8 mouse cellular contexts compared by ENCODE assay signal in genomic region chr9:108992085-108992469, GRCm38 (mm10). TPM values are rescaled to one million over a fixed set of nuclear protein-coding genes. Genes with fewer than 3 reads are reported as not detected.
DNase-seq lines count a peak whose midpoint lies in the region; ATAC-seq and TF ChIP-seq lines count a peak whose summit lies in the region.

No protein-coding gene starts in this region.

- no peak for TF ChIP-seq CTCF in bone marrow, adult 2 months (IDR thresholded peaks at IDR 0.05; ENCODE audit: control insufficient read depth, insufficient read depth, low read length)

- H3K27me3 ChIP-seq in heart, embryonic 13.5 days (replicated peaks): no peaks in the 10 kb centered on the region
- no peaks in the 10 kb centered on the region for H3K27me3 ChIP-seq in hindbrain, embryonic 14.5 days (ENCODE audit: control insufficient read depth, insufficient read depth, low read length)
- H3K27me3 ChIP-seq in midbrain, embryonic 11.5 days (ENCODE audit: control insufficient read depth, insufficient read depth, low read length): no peaks in the 10 kb centered on the region; the same call in 1 of the 2 replicates

- H3K4me1 ChIP-seq in heart, embryonic 13.5 days: peaks cover 52% of the 10 kb centered on the region
- peaks cover 6% of the 10 kb centered on the region; the same call in 1 of the 2 replicates for H3K4me1 ChIP-seq in bone marrow, adult 2 months (ENCODE audit: control insufficient read depth, insufficient read depth, low read length)
- peaks cover 19% of the 10 kb centered on the region for H3K4me1 ChIP-seq in hindbrain, embryonic 14.5 days (replicated peaks; ENCODE audit: control insufficient read depth, insufficient read depth, low read length)
- H3K4me1 ChIP-seq in midbrain, embryonic 11.5 days (ENCODE audit: control insufficient read depth, insufficient read depth, low read length): peaks cover 9% of the 10 kb centered on the region

- peak overlapping the region; percentile 64 for H3K4me3 ChIP-seq in heart, embryonic 13.5 days
- peak overlapping the region; percentile 82 for H3K4me3 ChIP-seq in bone marrow, adult 2 months (replicated peaks; ENCODE audit: control insufficient read depth, low read depth, low read length)
- H3K4me3 ChIP-seq in hindbrain, embryonic 14.5 days (replicated peaks; ENCODE audit: low read length): peak overlapping the region; percentile 51
- H3K4me3 ChIP-seq in midbrain, embryonic 11.5 days (ENCODE audit: low read depth, low read length): peak overlapping the region; percentile 51

- DNase-seq in heart, postnatal 36 days: no peak
- DNase-seq in hindbrain, embryonic 14.5 days (ENCODE audit: low spot score): no peak
- DNase-seq in midbrain, embryonic 11.5 days (ENCODE audit: low spot score, missing footprints): peak; percentile 82
- DNase-seq in cerebellum, adult 8-10 months: no peak
- no peak for DNase-seq in right cerebral cortex, postnatal 25 days
- no peak for DNase-seq in cerebellum, postnatal 10 days

- intact Hi-C loops in heart, postnatal 36 days (cut with DNase I): no loop called here

- H3K27ac ChIP-seq in heart, embryonic 13.5 days (replicated peaks): 0 out of 2 replicates have a peak overlapping the region, but pooled peaks have one; percentile 33
- H3K27ac ChIP-seq in bone marrow, adult 2 months (ENCODE audit: control insufficient read depth, insufficient read depth, low read depth, low read length, poor library complexity): peak overlapping the region; percentile 41
- H3K27ac ChIP-seq in hindbrain, embryonic 14.5 days: peak overlapping the region; percentile 55
- H3K27ac ChIP-seq in midbrain, embryonic 11.5 days (ENCODE audit: low read depth, low read length): 0 out of 2 replicates have a peak overlapping the region, but pooled peaks have one; percentile 15

- no peak for TF ChIP-seq POLR2A in bone marrow, adult 2 months (IDR thresholded peaks at IDR 0.05; ENCODE audit: borderline replicate concordance, control insufficient read depth, low read depth, low read length)

- peak; percentile 1; the same call in 1 of the 2 replicates for ATAC-seq in heart, embryonic 13.5 days (ENCODE audit: extremely low read depth, insufficient number of reproducible peaks, low FRiP score, low TSS enrichment)
- no peak for ATAC-seq in hindbrain, embryonic 14.5 days (ENCODE audit: low FRiP score)
- ATAC-seq in midbrain, embryonic 11.5 days (ENCODE audit: low FRiP score): no peak

- H3K4me2 ChIP-seq in heart, embryonic 13.5 days: peak overlapping the region; percentile 88
- H3K4me2 ChIP-seq in hindbrain, embryonic 14.5 days (replicated peaks): peak overlapping the region; percentile 75
- H3K4me2 ChIP-seq in midbrain, embryonic 11.5 days: peak overlapping the region; percentile 63

- no peaks in the 10 kb centered on the region for H3K36me3 ChIP-seq in heart, embryonic 13.5 days
- no peaks in the 10 kb centered on the region for H3K36me3 ChIP-seq in hindbrain, embryonic 14.5 days (replicated peaks; ENCODE audit: control insufficient read depth, insufficient read depth)
- no peaks in the 10 kb centered on the region for H3K36me3 ChIP-seq in midbrain, embryonic 11.5 days (ENCODE audit: control insufficient read depth, insufficient read depth, low read length)

- WGBS in heart, embryonic 13.5 days: 13% methylated on average over 18 of the region's 18 CpGs
- 16% methylated on average over 18 of the region's 18 CpGs for WGBS in bone marrow, adult 2 months
- 9% methylated on average over 18 of the region's 18 CpGs for WGBS in hindbrain, embryonic 14.5 days
- WGBS in midbrain, embryonic 11.5 days: 8% methylated on average over 18 of the region's 18 CpGs

- H3K9ac ChIP-seq in heart, embryonic 13.5 days: peak overlapping the region; percentile 84
- H3K9ac ChIP-seq in hindbrain, embryonic 14.5 days: peak overlapping the region; percentile 65
- peak overlapping the region; percentile 65 for H3K9ac ChIP-seq in midbrain, embryonic 11.5 days (ENCODE audit: low read length)

- no peaks in the 10 kb centered on the region for H3K9me3 ChIP-seq in heart, embryonic 13.5 days
- H3K9me3 ChIP-seq in hindbrain, embryonic 14.5 days (ENCODE audit: control insufficient read depth, low read length): no peaks in the 10 kb centered on the region
- no peaks in the 10 kb centered on the region for H3K9me3 ChIP-seq in midbrain, embryonic 11.5 days (ENCODE audit: control insufficient read depth, low read length)

RNA-seq across cellular contexts. Expression of gene Pfkfb4, which starts 0.5 kb away (rescaled TPM):
- 2.8 and 2.9 TPM in 2 replicates for polyA plus RNA-seq in heart, embryonic 13.5 days (2015; fragmentation: Nextera tagmentation; extraction: Ambion mirVana)
- 1 to 10 TPM; 2.3 to 2.4 TPM for total RNA-seq in heart, postnatal 36 days (2021)
- 15.4 and 35.2 TPM in 2 replicates for polyA plus RNA-seq in bone marrow, adult 2 months (2011; ENCODE audit: insufficient read depth, insufficient read length, low replicate concordance, missing spikeins)
- 22.5 and 23.9 TPM in 2 replicates for polyA plus RNA-seq in hindbrain, embryonic 14.5 days (2014; fragmentation: Nextera tagmentation; extraction: Ambion mirVana)
- polyA plus RNA-seq in midbrain, embryonic 11.5 days (2014; fragmentation: Nextera tagmentation; extraction: Ambion mirVana): 7.7 and 10.5 TPM in 2 replicates

RNA-seq across cellular contexts. Expression of gene Ucn2, which starts 6.3 kb away (rescaled TPM):
- polyA plus RNA-seq in heart, embryonic 13.5 days (2015; fragmentation: Nextera tagmentation; extraction: Ambion mirVana): not detected in 2 replicates
- not detected for total RNA-seq in heart, postnatal 36 days (2021)
- polyA plus RNA-seq in bone marrow, adult 2 months (2011; ENCODE audit: insufficient read depth, insufficient read length, low replicate concordance, missing spikeins): not detected in 2 replicates
- polyA plus RNA-seq in hindbrain, embryonic 14.5 days (2014; fragmentation: Nextera tagmentation; extraction: Ambion mirVana): 0.23 TPM in 1 of 2 replicates, not detected in the other
- 0.15 TPM in 1 of 2 replicates, not detected in the other for polyA plus RNA-seq in midbrain, embryonic 11.5 days (2014; fragmentation: Nextera tagmentation; extraction: Ambion mirVana)

RNA-seq across cellular contexts. Expression of gene Col7a1, which starts 38.7 kb away (rescaled TPM):
- polyA plus RNA-seq in heart, embryonic 13.5 days (2015; fragmentation: Nextera tagmentation; extraction: Ambion mirVana): 0.82 and 1.3 TPM in 2 replicates
- under 1 TPM; 0.31 to 0.81 TPM for total RNA-seq in heart, postnatal 36 days (2021)
- 5.5 and 17.5 TPM in 2 replicates for polyA plus RNA-seq in bone marrow, adult 2 months (2011; ENCODE audit: insufficient read depth, insufficient read length, low replicate concordance, missing spikeins)
- polyA plus RNA-seq in hindbrain, embryonic 14.5 days (2014; fragmentation: Nextera tagmentation; extraction: Ambion mirVana): 1.3 and 3.0 TPM in 2 replicates
- polyA plus RNA-seq in midbrain, embryonic 11.5 days (2014; fragmentation: Nextera tagmentation; extraction: Ambion mirVana): 1.1 and 2.2 TPM in 2 replicates

RNA-seq across cellular contexts. Expression of gene Shisa5, which starts 46.3 kb away (rescaled TPM):
- 63.6 and 69.3 TPM in 2 replicates for polyA plus RNA-seq in heart, embryonic 13.5 days (2015; fragmentation: Nextera tagmentation; extraction: Ambion mirVana)
- 10 to 100 TPM; 36.1 to 51.4 TPM for total RNA-seq in heart, postnatal 36 days (2021)
- 69.2 and 133 TPM in 2 replicates for polyA plus RNA-seq in bone marrow, adult 2 months (2011; ENCODE audit: insufficient read depth, insufficient read length, low replicate concordance, missing spikeins)
- polyA plus RNA-seq in hindbrain, embryonic 14.5 days (2014; fragmentation: Nextera tagmentation; extraction: Ambion mirVana): 57.9 and 60.9 TPM in 2 replicates
- 27.1 and 29.9 TPM in 2 replicates for polyA plus RNA-seq in midbrain, embryonic 11.5 days (2014; fragmentation: Nextera tagmentation; extraction: Ambion mirVana)

RNA-seq across cellular contexts. Expression of gene Uqcrc1, which starts 55.6 kb away (rescaled TPM):
- polyA plus RNA-seq in heart, embryonic 13.5 days (2015; fragmentation: Nextera tagmentation; extraction: Ambion mirVana): 749 and 828 TPM in 2 replicates
- total RNA-seq in heart, postnatal 36 days (2021): 1,000 to 10,000 TPM; 2,339 to 2,528 TPM
- 50.7 and 70.0 TPM in 2 replicates for polyA plus RNA-seq in bone marrow, adult 2 months (2011; ENCODE audit: insufficient read depth, insufficient read length, low replicate concordance, missing spikeins)
- 469 and 503 TPM in 2 replicates for polyA plus RNA-seq in hindbrain, embryonic 14.5 days (2014; fragmentation: Nextera tagmentation; extraction: Ambion mirVana)
- polyA plus RNA-seq in midbrain, embryonic 11.5 days (2014; fragmentation: Nextera tagmentation; extraction: Ambion mirVana): 378 and 408 TPM in 2 replicates
